Mouse (Mus musculus) A20 (cell line): ENCODE results near the gene Gstm7.
"Not testable (repeated sequence)": the region's sequence is repeated elsewhere in the genome, so short reads cannot be mapped to it uniquely, and the experiment has no call there.

ENCODE experiments used
- DNase-seq: peaks from one replicate; pipeline ENCODE4 v3.0.0-alpha.2; 2011; ENCODE audit warnings: low read depth, low spot score

The Gstm7 gene

GRCm38 (mm10) chr3:107935268-107935667 is 3.7 kb upstream of the Gstm7 start:
- DNase-seq = no peak

- no peak for DNase-seq
Observed at GRCm38 (mm10) chr3:107932128-107932527, 511 bp upstream of the Gstm7 start.

- no peak for DNase-seq
Observed at GRCm38 (mm10) chr3:107931134-107931533, 483 bp downstream of the Gstm7 start.

DNA sequence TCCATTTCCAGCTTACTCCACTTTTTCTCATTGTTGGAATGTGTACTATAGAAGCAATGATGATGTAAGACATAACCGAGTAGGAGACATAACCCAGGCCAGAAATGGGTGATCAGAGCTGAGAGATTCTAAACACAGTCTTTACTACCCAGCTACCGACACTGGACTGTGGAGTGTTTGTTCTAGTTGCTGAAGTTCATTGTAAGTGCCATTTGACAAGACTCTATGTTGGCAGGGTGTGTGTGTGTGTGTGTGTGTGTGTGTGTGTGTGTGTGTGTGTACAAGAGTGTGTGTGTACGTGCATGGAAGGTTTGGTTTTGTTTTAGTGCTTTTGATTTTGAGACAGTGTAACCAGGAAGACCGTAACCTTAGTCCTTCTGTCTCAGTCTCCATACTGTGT is 1.9 kb downstream of the Gstm7 start:
- DNase-seq = no peak

- DNase-seq = no peak
Observed at GRCm38 (mm10) chr3:107929243-107929642, 2.4 kb downstream of the Gstm7 start.

DNA sequence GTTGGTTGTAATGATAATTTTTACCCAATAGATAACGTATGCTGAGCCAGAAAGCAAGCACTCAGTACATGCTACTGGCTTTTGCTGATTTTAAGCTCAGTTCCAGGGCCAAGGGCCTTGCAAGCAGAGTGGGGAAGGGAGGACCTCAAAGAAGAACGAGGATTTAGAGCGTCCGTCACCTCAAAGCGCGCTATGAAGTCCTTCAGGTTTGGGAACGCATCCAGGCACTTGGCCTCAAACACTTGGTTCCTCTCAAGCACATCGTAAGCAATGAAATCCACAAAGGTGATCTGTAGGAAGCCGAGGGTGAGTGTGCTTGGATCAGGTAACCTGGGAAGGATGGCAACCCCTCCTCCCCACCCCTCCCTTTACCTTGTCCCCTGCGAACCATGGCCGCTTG is 2.9 kb downstream of the Gstm7 start:
- DNase-seq = no peak

- DNase-seq = no peak
Observed at GRCm38 (mm10) chr3:107927841-107928240, 3.8 kb downstream of the Gstm7 start.

- DNase-seq = no peak
Observed at GRCm38 (mm10) chr3:107925335-107925734, 6.3 kb downstream of the Gstm7 start.

GRCm38 (mm10) chr3:107920348-107920747 is 11.3 kb downstream of the Gstm7 start:
- no peak for DNase-seq

DNA sequence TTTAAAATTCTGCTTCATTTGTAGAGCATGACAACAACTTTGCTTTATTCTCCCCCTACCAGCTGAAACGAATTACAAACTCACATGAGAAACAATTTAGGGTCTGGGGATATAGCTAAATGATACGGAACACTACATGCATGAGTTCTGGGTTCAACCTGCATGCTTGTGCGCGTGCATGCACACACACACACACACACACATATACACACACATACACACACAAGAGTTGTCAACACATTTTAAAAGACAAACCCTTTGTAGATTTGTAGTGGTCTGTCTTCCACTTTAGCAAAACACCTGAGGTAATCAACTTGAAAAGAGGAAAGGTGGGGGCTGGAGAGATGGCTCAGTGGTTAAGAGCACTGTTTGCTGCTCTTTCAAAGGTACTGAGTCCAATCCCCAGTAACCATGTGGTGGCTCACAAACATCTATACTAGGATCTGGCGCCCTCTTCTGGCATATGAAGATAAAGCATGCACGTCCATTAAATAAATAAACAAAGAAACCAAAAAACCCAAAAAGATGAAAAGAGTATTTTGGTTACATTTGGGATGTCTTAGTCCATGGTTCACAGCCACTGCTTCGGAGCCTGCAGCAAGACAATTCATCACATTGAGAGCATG is 13.7 kb downstream of the Gstm7 start:
- DNase-seq = peak; percentile 67

- DNase-seq = peak; percentile 33
Observed at GRCm38 (mm10) chr3:107917097-107917496, 14.5 kb downstream of the Gstm7 start.

DNA sequence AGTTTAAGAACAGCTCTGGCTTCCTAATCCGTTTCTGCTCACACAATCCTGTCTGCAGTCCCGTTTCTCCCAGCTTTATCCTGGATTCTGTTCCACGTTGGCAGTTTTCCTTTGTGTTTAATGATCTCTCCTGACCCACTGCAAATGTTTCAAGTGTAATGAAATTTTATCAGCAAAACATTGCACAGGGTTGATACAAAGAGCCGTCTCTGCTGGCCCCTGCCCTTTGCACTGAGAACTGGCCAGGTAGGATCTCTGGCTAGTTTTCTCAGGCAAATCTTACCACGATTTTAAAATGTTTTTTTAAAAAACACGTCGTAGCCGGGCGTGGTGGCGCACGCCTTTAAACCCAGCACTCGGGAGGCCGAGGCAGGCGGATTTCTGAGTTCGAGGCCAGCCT is 14.9 kb downstream of the Gstm7 start:
- DNase-seq = no peak

- no peak for DNase-seq
Observed at GRCm38 (mm10) chr3:107905942-107906341, 25.7 kb downstream of the Gstm7 start.

DNA sequence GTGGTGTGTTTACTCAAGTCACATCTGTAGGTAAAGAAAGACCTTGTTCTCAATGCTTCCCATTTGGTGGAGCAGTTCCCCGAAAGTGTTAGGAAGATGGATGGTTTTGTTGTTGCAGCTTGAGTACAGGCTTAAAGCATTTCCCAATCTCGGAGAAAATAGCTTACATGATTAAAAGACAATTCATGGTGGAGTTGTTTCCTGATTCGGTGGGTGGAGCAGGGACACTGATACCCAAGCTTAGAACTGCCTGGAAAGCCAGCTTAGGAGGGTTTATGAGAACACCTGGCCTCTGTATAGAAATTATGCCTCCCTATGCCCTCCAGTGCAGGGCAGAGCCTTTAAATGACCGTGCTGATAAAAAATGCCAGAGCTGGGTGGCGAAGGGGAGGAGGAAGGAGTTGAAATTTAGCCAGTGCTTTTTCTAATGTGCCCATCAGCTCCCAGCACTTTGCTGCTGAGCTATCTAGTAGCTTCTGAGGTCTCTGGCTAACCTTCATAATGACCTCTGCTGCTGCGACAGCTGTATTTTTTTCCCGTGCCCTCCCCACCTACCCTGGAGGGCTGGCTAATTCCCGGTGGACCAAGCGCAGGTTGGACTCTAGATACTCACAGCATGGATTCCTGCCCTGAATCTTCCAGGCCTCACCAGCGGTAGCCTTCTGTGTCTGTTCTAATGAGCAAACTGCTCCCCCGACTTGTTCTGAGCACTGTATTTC is 30.5 kb downstream of the Gstm7 start:
- no peak for DNase-seq

DNA sequence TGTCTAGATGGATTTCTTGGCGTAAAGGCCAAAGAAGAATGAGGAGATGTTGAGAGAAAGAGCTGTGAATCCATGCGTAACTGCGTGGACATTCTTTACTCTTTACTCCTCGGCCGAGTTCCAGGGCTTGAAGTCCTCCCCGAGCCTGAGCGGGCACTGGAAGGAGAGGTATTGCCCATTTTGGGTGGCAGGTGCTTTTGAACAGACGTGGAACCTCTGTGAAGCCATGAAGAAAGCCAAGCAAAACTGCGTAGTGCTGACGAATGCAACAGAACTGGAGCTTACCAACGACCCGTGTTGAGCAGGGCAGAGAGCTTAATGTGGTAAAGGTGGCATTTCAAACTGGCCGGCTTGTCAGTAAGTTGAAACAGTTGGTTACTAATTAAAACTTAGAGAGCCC is 32.9 kb downstream of the Gstm7 start:
- DNase-seq = no peak

DNA sequence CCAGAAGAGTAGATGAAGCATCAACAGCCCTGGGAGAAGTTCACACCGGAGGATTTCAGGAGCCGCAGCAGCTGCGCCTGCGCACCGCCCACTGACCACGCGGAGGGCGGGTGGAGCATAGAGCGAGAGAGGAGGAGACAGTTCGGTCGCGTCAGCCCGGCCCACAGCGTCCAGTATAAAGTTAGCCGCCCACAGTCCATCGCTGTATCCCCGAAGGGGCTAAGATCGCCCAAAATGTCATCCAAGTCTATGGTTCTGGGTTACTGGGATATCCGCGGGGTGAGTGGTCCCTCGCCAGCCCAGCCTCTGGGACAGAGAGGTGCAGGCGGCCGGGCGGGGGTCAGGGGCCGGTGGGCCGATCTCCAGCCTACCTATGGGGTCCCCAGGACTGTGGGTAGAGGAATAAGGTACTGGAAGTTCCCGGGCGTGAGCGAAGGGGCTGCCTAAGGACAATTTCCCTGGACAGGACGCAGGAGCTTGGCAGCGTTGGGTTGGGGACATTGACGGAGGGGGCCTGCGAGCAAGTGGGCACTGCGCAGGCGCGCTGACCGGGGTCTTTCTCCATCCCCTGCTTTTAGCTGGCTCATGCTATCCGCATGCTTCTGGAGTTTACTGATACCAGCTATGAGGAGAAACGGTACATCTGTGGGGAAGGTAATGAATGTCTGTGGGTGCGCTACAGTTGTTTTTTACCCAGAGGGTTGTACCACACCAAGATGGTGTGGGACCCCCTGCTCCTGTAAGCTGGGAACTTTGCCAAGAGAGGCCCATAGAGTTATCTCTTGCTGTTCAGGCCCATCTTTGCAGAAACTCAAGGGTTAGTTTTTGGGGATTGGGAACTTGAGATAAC is 35.7 kb downstream of the Gstm7 start, which contains the start of gene Gstm5:
TSS of gene Gstm5 (plus strand) at position 102 of the 850 bp plus-strand sequence.
- DNase-seq = no peak

GRCm38 (mm10) chr3:107895194-107895719 is 36.4 kb downstream of the Gstm7 start:
- no peak for DNase-seq

DNA sequence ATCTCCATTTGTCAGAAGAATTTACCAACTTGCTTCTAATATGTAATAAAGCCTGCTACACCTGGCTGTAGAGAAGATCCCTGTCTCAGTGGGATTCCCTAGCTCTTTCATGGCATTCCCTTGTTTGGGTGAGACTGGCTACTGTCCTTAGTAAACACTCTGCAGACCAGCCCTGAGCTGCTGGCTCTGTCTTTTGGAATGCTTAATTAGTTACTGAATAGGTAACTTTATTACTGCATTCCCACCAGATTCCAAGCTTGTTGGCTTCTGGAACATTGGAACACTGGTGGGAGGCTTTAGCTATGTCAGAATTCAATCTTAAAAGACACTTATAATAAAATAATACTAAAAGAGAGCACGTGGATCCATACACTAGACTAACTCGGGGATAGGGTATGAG is 42.4 kb downstream of the Gstm7 start:
- not testable (repeated sequence) for DNase-seq

- no peak for DNase-seq
Observed at GRCm38 (mm10) chr3:107887674-107888495, 43.7 kb downstream of the Gstm7 start.

DNA sequence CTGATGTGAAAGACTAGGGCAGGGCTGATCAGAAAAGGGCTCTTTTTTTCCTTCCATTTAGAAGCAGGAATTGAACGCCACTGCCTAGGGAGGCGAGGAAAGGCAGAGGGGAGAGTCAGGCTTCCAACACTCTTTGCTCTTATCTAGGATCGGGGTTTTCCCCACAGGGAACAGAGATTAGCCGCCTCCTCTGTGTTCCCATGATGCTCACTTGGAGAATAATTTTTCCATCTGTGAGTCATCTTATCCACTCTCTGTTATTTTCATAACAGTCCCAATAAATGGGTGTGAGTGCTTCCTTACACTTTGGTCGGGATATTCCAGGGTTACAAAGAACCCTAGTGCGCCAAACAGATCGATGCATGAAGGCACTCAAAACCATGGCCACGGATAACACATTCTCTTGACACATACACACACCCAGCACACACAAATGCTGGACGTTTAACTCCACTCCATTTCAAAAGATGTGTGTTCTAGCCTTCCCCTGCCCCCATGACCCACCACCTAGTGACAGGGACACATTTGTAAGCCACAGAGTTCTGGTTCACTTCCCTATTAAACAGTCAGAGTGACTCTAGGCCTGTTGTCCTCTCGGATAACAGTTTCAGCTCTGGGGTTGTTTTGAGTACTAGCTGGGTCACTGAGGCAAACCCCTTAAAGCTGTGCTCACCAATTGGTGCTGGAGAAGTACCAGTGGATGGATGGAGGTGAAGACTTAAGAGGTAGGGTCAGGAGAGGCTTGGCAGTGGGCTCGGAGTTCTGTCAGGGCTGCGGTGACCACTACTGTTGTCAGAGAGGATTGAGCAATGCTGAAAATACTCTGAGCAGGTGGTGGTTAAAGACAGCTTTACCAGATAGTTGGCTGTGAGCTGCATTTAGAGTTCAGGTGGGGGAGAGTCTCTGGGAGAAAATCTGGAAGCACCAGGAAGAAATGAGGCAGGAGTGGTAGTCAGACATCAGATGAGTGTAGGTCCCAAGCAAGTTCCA is 53.6 kb downstream of the Gstm7 start:
- no peak for DNase-seq
